Mouse (Mus musculus): ENCODE results near the gene Nsf. TPM values are rescaled to one million over a fixed set of nuclear protein-coding genes. Genes with fewer than 3 reads are reported as not detected.

The Nsf gene
- polyA plus RNA-seq, 1 experiment from 2014 or later, result 54.6 TPM

DNA sequence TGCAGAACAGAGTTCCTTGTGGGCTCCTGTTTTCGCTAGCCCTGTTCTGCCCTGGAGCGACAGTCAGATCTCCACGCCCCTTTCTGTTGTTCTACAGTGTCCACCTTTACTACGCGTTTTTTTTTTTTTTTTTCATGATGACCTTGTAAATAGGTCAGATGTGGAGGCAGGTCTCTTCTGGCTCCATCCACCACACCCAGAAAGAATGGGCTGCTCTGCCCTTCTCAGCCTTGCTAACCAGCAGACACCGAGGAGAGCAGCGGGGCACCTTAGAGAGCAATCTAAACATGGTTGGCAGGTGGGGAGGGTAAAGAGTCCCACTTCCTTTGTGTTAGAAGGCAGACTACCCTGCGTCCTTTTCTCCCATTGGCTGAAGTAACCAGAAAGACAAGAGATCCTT, 137.1 kb downstream of the Nsf start:
- Histone ChIP-seq H3K4me2 (no peak overlapping the region), H3K4me3 (replicated peaks) (no peak overlapping the region), H3K36me3 (no peaks in the 10 kb centered on the region; the same call in 1 of the 2 replicates), H3K9ac (no peak overlapping the region), H3K27ac (no peak overlapping the region), H3K27me3 (peaks cover 41% of the 10 kb centered on the region), H3K9me3 (replicated peaks) (no peaks in the 10 kb centered on the region), H3K4me1 (0 out of 2 replicates have a peak, but pooled peaks cover 4% of the 10 kb centered on the region)
- no peak for ATAC-seq (replicated peaks; ENCODE audit: low FRiP score)
- 88% methylated on average over 8 of the region's 8 CpGs for WGBS

- no peak for ATAC-seq (replicated peaks; ENCODE audit: low FRiP score)
Measured at GRCm38 (mm10) chr11:103815986-103816385, 137.9 kb downstream of the Nsf start.

DNA sequence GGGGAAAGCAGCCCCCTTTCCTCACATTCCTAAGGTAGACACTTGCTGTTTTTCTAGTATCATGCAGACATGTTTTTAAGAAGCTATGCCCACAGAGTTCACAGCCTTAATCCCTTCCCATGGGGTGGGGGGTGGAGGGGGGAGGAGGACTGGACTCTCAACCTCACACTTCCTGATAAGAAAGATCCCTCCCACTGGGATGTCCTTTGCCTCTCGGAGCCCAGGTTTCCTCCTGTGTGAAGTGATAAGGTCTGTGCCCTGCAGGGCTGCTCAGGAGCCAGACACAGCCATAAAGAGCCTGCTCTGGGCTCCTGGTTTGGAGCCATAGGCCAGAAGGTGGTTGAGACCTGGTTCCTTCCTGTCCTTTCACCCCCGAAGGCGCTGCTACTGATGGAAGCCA, 139.0 kb downstream of the Nsf start:
- no peak overlapping the region for H3K4me3 ChIP-seq (replicated peaks)
- H3K4me1 ChIP-seq, result peaks cover 20% of the 10 kb centered on the region
- no peaks in the 10 kb centered on the region for H3K9me3 ChIP-seq (replicated peaks)
- no peak for ATAC-seq (replicated peaks; ENCODE audit: low FRiP score)
- H3K9ac ChIP-seq, result no peak overlapping the region
- H3K27me3 ChIP-seq, result peaks cover 60% of the 10 kb centered on the region
- 24% methylated on average over 3 of the region's 3 CpGs for WGBS
- no peaks in the 10 kb centered on the region for H3K36me3 ChIP-seq
- no peak overlapping the region for H3K27ac ChIP-seq
- H3K4me2 ChIP-seq, result no peak overlapping the region

More at GRCm38 (mm10) chr11:103815986-103816385, 137.9 kb downstream of the Nsf start:
- Histone ChIP-seq H3K4me2 (no peak overlapping the region), H3K36me3 (no peaks in the 10 kb centered on the region), H3K27me3 (peaks cover 48% of the 10 kb centered on the region), H3K27ac (no peak overlapping the region), H3K9me3 (replicated peaks) (no peaks in the 10 kb centered on the region), H3K4me3 (replicated peaks) (no peak overlapping the region), H3K9ac (no peak overlapping the region), H3K4me1 (peaks cover 9% of the 10 kb centered on the region)
- 24% methylated on average over 13 of the region's 13 CpGs for WGBS

- Histone ChIP-seq H3K27me3 (peaks cover 96% of the 10 kb centered on the region), H3K27ac (no peak overlapping the region), H3K36me3 (no peaks in the 10 kb centered on the region), H3K4me1 (peaks cover 33% of the 10 kb centered on the region), H3K9me3 (replicated peaks) (no peaks in the 10 kb centered on the region), H3K9ac (no peak overlapping the region), H3K4me3 (replicated peaks) (no peak overlapping the region), H3K4me2 (no peak overlapping the region)
- WGBS, result 39% methylated on average over 25 of the region's 25 CpGs
- ATAC-seq (replicated peaks; ENCODE audit: low FRiP score), result no peak
Measured at GRCm38 (mm10) chr11:103811246-103811645, 142.6 kb downstream of the Nsf start.

DNA sequence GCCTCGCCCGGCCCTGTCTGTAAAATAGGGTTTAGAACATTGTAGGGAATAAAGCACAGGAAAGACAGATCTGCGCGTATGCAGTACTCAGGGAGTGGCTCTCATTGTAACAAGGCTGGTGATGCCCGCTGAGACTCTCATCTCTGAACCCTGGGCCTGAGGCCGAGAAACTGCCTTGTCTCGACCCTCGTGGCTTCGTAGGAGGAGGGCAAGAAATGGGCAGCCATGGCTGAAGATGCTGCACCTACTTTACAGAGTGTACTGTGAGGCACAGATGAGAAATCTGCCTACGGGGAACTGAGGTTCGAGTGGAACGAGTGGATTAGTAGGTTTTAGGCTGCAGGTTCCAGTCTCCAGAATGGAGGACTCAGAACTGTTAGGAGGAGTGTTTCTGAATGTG, 143.2 kb downstream of the Nsf start:
- no peak for ATAC-seq (replicated peaks; ENCODE audit: low FRiP score)
- H3K4me3 ChIP-seq (replicated peaks), result peak overlapping the region; percentile 55
- WGBS, result 13% methylated on average over 12 of the region's 12 CpGs
- no peaks in the 10 kb centered on the region for H3K9me3 ChIP-seq (replicated peaks)
- H3K27me3 ChIP-seq, result peaks cover 92% of the 10 kb centered on the region
- H3K4me2 ChIP-seq, result peak overlapping the region; percentile 99
- peaks cover 29% of the 10 kb centered on the region for H3K4me1 ChIP-seq
- H3K36me3 ChIP-seq, result no peaks in the 10 kb centered on the region
- no peak overlapping the region for H3K9ac ChIP-seq
- H3K27ac ChIP-seq, result no peak overlapping the region

GRCm38 (mm10) chr11:103809611-103810598, 144.0 kb downstream of the Nsf start:
- Histone ChIP-seq H3K4me2 (peak overlapping the region; percentile 99), H3K36me3 (no peaks in the 10 kb centered on the region), H3K27me3 (peaks cover 85% of the 10 kb centered on the region), H3K27ac (no peak overlapping the region), H3K9ac (peak overlapping the region; percentile 38), H3K4me3 (replicated peaks) (peak overlapping the region; percentile 55), H3K9me3 (replicated peaks) (no peaks in the 10 kb centered on the region), H3K4me1 (peaks cover 29% of the 10 kb centered on the region)
- WGBS, result under 1% methylated on average over 105 of the region's 107 CpGs
- ATAC-seq (replicated peaks; ENCODE audit: low FRiP score), result peak; percentile 73

- Histone ChIP-seq H3K36me3 (no peaks in the 10 kb centered on the region), H3K9me3 (replicated peaks) (no peaks in the 10 kb centered on the region), H3K4me3 (replicated peaks) (peak overlapping the region; percentile 55), H3K4me2 (peak overlapping the region; percentile 99), H3K27me3 (peaks cover 77% of the 10 kb centered on the region), H3K9ac (no peak overlapping the region), H3K4me1 (peaks cover 29% of the 10 kb centered on the region), H3K27ac (no peak overlapping the region)
- no peak for ATAC-seq (replicated peaks; ENCODE audit: low FRiP score)
- 4% methylated on average over 29 of the region's 29 CpGs for WGBS
Measured at GRCm38 (mm10) chr11:103808771-103809610, 144.9 kb downstream of the Nsf start.

GRCm38 (mm10) chr11:103807966-103808365, 145.9 kb downstream of the Nsf start:
- no peak overlapping the region for H3K27ac ChIP-seq
- no peak overlapping the region for H3K4me2 ChIP-seq
- no peak overlapping the region for H3K4me3 ChIP-seq (replicated peaks)
- H3K4me1 ChIP-seq, result peaks cover 29% of the 10 kb centered on the region
- no peak overlapping the region for H3K9ac ChIP-seq
- peaks cover 67% of the 10 kb centered on the region for H3K27me3 ChIP-seq
- H3K36me3 ChIP-seq, result no peaks in the 10 kb centered on the region
- 48% methylated on average over 12 of the region's 12 CpGs for WGBS
- no peaks in the 10 kb centered on the region for H3K9me3 ChIP-seq (replicated peaks)
- ATAC-seq (replicated peaks; ENCODE audit: low FRiP score), result no peak

- Histone ChIP-seq H3K4me3 (replicated peaks) (no peak overlapping the region), H3K27ac (no peak overlapping the region), H3K36me3 (no peaks in the 10 kb centered on the region), H3K4me2 (no peak overlapping the region), H3K9me3 (replicated peaks) (no peaks in the 10 kb centered on the region), H3K4me1 (peaks cover 13% of the 10 kb centered on the region), H3K9ac (no peak overlapping the region), H3K27me3 (peaks cover 48% of the 10 kb centered on the region)
- WGBS, result 73% methylated on average over 4 of the region's 4 CpGs
- no peak for ATAC-seq (replicated peaks; ENCODE audit: low FRiP score)
Measured at GRCm38 (mm10) chr11:103804804-103805203, 149.1 kb downstream of the Nsf start.

DNA sequence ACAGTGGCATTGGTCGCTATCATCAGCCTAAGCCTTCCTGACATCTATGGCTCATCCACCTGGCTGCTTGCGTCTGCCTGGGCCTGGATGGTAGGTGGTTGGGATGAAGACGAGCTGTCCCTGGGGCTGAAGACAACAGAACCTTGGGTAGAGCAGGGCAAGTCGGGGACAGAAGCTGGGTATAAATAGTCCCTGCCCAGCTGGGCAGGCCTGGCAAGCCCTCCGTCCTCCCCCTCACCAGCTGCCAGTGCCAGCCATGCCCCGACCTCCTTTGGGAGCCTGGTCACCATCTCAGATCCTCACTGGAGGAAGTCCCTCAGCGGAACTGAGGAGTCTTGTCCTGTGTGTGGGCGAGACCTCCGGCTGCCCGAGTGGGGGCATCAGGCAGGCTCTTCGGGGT, 149.7 kb downstream of the Nsf start:
- ATAC-seq (replicated peaks; ENCODE audit: low FRiP score), result no peak
- no peaks in the 10 kb centered on the region for H3K36me3 ChIP-seq
- H3K9me3 ChIP-seq (replicated peaks), result no peaks in the 10 kb centered on the region
- no peak overlapping the region for H3K4me2 ChIP-seq
- no peak overlapping the region for H3K27ac ChIP-seq
- no peak overlapping the region for H3K4me3 ChIP-seq (replicated peaks)
- 88% methylated on average over 11 of the region's 11 CpGs for WGBS
- H3K4me1 ChIP-seq, result peaks cover 6% of the 10 kb centered on the region
- H3K9ac ChIP-seq, result no peak overlapping the region
- peaks cover 48% of the 10 kb centered on the region for H3K27me3 ChIP-seq

- 78% methylated on average over 9 of the region's 9 CpGs for WGBS
- H3K27ac ChIP-seq, result no peak overlapping the region
- H3K27me3 ChIP-seq, result peaks cover 43% of the 10 kb centered on the region
- no peaks in the 10 kb centered on the region for H3K4me1 ChIP-seq
- no peak for ATAC-seq (replicated peaks; ENCODE audit: low FRiP score)
- H3K36me3 ChIP-seq, result no peaks in the 10 kb centered on the region
- no peaks in the 10 kb centered on the region for H3K9me3 ChIP-seq (replicated peaks)
- no peak overlapping the region for H3K9ac ChIP-seq
- no peak overlapping the region for H3K4me2 ChIP-seq
- no peak overlapping the region for H3K4me3 ChIP-seq (replicated peaks)
Measured at GRCm38 (mm10) chr11:103801128-103801527, 152.7 kb downstream of the Nsf start.

DNA sequence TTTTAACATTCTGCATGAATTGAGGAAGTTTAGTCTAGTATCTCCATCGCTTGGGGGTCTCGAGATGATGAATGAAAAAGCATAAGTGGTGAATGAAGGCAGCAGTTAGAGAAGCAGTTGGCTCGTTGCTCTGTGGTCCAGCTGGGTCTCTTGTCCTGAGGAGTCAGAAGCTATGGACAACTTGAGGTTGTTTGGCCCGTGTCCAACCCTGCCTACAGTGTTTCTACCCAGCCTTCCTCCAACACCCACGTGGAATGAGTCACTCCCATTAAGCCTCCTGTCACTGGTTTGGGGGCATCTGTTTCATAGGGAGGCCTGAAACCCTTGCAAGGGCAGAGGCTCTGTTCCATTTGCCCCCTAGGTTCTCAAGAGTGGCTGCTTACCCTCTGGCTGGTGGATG, 163.9 kb downstream of the Nsf start:
- Histone ChIP-seq H3K9me3 (replicated peaks) (no peaks in the 10 kb centered on the region), H3K4me1 (no peaks in the 10 kb centered on the region), H3K4me2 (no peak overlapping the region), H3K4me3 (replicated peaks) (no peak overlapping the region), H3K27me3 (peaks cover 51% of the 10 kb centered on the region), H3K27ac (no peak overlapping the region), H3K9ac (no peak overlapping the region), H3K36me3 (no peaks in the 10 kb centered on the region)
- no peak for ATAC-seq (replicated peaks; ENCODE audit: low FRiP score)
- WGBS, result 65% methylated on average over 5 of the region's 5 CpGs
